Mouse (Mus musculus) heart, embryonic 15.5 days (tissue): ENCODE data around the gene Fcgrt. TPM values are rescaled to one million over a fixed set of nuclear protein-coding genes. Genes with fewer than 3 reads are reported as not detected.

Experiments used
- ATAC-seq: fragments of 200-750 bp; cut with Nextera tagmentation; replicated peaks from 2 replicates; pipeline ENCODE4 v1.8.0; 2017; ENCODE audit warnings: low read depth, moderate TSS enrichment; ENCODE audit not compliant: insufficient number of reproducible peaks, insufficient read depth, low FRiP score
- H3K27ac ChIP-seq: fragments of 300-500 bp; sonication (generic); 2 replicates; pipeline ENCODE4 v1.5.1; 2015; ENCODE audit warnings: mild to moderate bottlenecking, inconsistent platforms
- H3K27me3 ChIP-seq: fragments of 300-500 bp; sonication (generic); 2 replicates; pipeline ENCODE4 v1.6.1; 2015; ENCODE audit warnings: inconsistent platforms
- H3K36me3 ChIP-seq: fragments of 300-500 bp; sonication (generic); 2 replicates; pipeline ENCODE4 v1.6.1; 2015; ENCODE audit warnings: mild to moderate bottlenecking, inconsistent platforms
- H3K4me1 ChIP-seq: fragments of 300-500 bp; sonication (generic); replicated peaks from 2 replicates; pipeline ENCODE4 v1.6.1; 2015; ENCODE audit warnings: inconsistent platforms
- H3K4me2 ChIP-seq: fragments of 300-500 bp; sonication (generic); 2 replicates; pipeline ENCODE4 v1.6.1; 2015; ENCODE audit warnings: inconsistent platforms, mild to moderate bottlenecking, moderate library complexity
- H3K4me3 ChIP-seq: fragments of 300-500 bp; sonication (generic); 2 replicates; pipeline ENCODE4 v1.5.1; 2015; ENCODE audit warnings: mild to moderate bottlenecking, inconsistent platforms
- H3K9ac ChIP-seq: fragments of 300-500 bp; sonication (generic); 2 replicates; pipeline ENCODE4 v1.6.1; 2015; ENCODE audit warnings: mild to moderate bottlenecking, inconsistent platforms
- H3K9me3 ChIP-seq: fragments of 300-500 bp; sonication (generic); replicated peaks from 2 replicates; pipeline ENCODE4 v1.6.1; 2016; ENCODE audit warnings: inconsistent platforms
- WGBS: fragments of 180-500 bp; shearing (Covaris S2); methylation state at CpG from one replicate; pipeline ENCODE4 v1.1.7; 2015; ENCODE audit warnings: mixed read lengths; 5-methylcytosine and 5-hydroxymethylcytosine counted together
- polyA plus RNA-seq: library from polyadenylated mRNA; unstranded; fragments of >200 nt; fragmentation: Nextera tagmentation; extraction: Ambion mirVana; gene quantifications from 2 replicates; pipeline ENCODE4 v1.2.1, GENCODE M21; 2015

Gene Fcgrt
- polyA plus RNA-seq, 1 experiment from 2014 or later = 52.5 TPM

- Histone ChIP-seq H3K4me3 (peak within 1 kb of the TSS; percentile 71), H3K27ac (peak within 1 kb of the TSS; percentile 95), H3K4me2 (peak within 1 kb of the TSS; percentile 69), H3K9me3 (no peaks in the 10 kb centered on the region), H3K4me1 (peaks cover 21% of the 10 kb centered on the region), H3K9ac (peak within 1 kb of the TSS; percentile 66), H3K36me3 (0 out of 2 replicates have a peak, but pooled peaks cover 3% of the 10 kb centered on the region), H3K27me3 (no peaks in the 10 kb centered on the region)
- ATAC-seq = peak; percentile 86
- WGBS = under 1% methylated on average over 31 of the region's 31 CpGs
These were observed 41.3 kb downstream of the Fcgrt start, which contains the start of the genes Nosip and Prrg2 for GRCm38 (mm10) chr7:45062239-45062835. TSS of gene Nosip (plus strand) at chr7:45062429. TSS of gene Prrg2 (minus strand) at chr7:45062677.

- peak overlapping the region; percentile 20 for H3K9ac ChIP-seq
- WGBS = 17% methylated on average over 11 of the region's 11 CpGs
- ATAC-seq = no peak
- H3K9me3 ChIP-seq = no peaks in the 10 kb centered on the region
- H3K4me2 ChIP-seq = peak overlapping the region; percentile 69
- H3K36me3 ChIP-seq = 0 out of 2 replicates have a peak, but pooled peaks cover 3% of the 10 kb centered on the region
- H3K4me3 ChIP-seq = peak overlapping the region; percentile 71
- no peaks in the 10 kb centered on the region for H3K27me3 ChIP-seq
- H3K27ac ChIP-seq = peak overlapping the region; percentile 95
- peaks cover 21% of the 10 kb centered on the region for H3K4me1 ChIP-seq
These were observed 42.0 kb downstream of the Fcgrt start for GRCm38 (mm10) chr7:45061532-45062075.

GRCm38 (mm10) chr7:45060632-45061122 lies 43.0 kb downstream of the Fcgrt start:
- Histone ChIP-seq H3K27ac (no peak overlapping the region), H3K4me3 (no peak overlapping the region), H3K27me3 (no peaks in the 10 kb centered on the region), H3K4me1 (peaks cover 21% of the 10 kb centered on the region), H3K4me2 (no peak overlapping the region), H3K9ac (no peak overlapping the region), H3K36me3 (0 out of 2 replicates have a peak, but pooled peaks cover 3% of the 10 kb centered on the region), H3K9me3 (no peaks in the 10 kb centered on the region)
- 73% methylated on average over 6 of the region's 6 CpGs for WGBS
- ATAC-seq = no peak

GRCm38 (mm10) chr7:45058607-45059571 lies 44.8 kb downstream of the Fcgrt start:
- Histone ChIP-seq H3K9me3 (no peaks in the 10 kb centered on the region), H3K4me1 (peaks cover 24% of the 10 kb centered on the region), H3K27ac (no peak overlapping the region), H3K4me2 (no peak overlapping the region), H3K9ac (no peak overlapping the region), H3K36me3 (0 out of 2 replicates have a peak, but pooled peaks cover 2% of the 10 kb centered on the region), H3K4me3 (no peak overlapping the region), H3K27me3 (no peaks in the 10 kb centered on the region)
- WGBS = 73% methylated on average over 10 of the region's 10 CpGs
- ATAC-seq = no peak

GRCm38 (mm10) chr7:45056972-45057348 lies 46.7 kb downstream of the Fcgrt start:
- Histone ChIP-seq H3K9ac (0 out of 2 replicates have a peak overlapping the region, but pooled peaks have one; percentile 4), H3K4me3 (no peak overlapping the region), H3K4me2 (no peak overlapping the region), H3K27me3 (no peaks in the 10 kb centered on the region), H3K27ac (no peak overlapping the region), H3K36me3 (no peaks in the 10 kb centered on the region), H3K4me1 (peaks cover 19% of the 10 kb centered on the region), H3K9me3 (no peaks in the 10 kb centered on the region)
- ATAC-seq = no peak

- no peak for ATAC-seq
- no peaks in the 10 kb centered on the region for H3K27me3 ChIP-seq
- H3K9ac ChIP-seq = 0 out of 2 replicates have a peak overlapping the region, but pooled peaks have one; percentile 4
- H3K36me3 ChIP-seq = no peaks in the 10 kb centered on the region
- no peak overlapping the region for H3K27ac ChIP-seq
- H3K9me3 ChIP-seq = no peaks in the 10 kb centered on the region
- H3K4me3 ChIP-seq = no peak overlapping the region
- H3K4me1 ChIP-seq = peaks cover 19% of the 10 kb centered on the region
- WGBS = 70% methylated on average over 14 of the region's 14 CpGs
- H3K4me2 ChIP-seq = no peak overlapping the region
These were observed 47.2 kb downstream of the Fcgrt start for GRCm38 (mm10) chr7:45056329-45056971.

GRCm38 (mm10) chr7:45053931-45054510 lies 49.6 kb downstream of the Fcgrt start:
- H3K9me3 ChIP-seq = no peaks in the 10 kb centered on the region
- H3K4me2 ChIP-seq = peak overlapping the region; percentile 98
- H3K27ac ChIP-seq = peak overlapping the region; percentile 99
- no peaks in the 10 kb centered on the region for H3K27me3 ChIP-seq
- H3K36me3 ChIP-seq = peaks cover 13% of the 10 kb centered on the region
- peak overlapping the region; percentile 94 for H3K4me3 ChIP-seq
- peak; percentile 95 for ATAC-seq
- WGBS = under 1% methylated on average over 33 of the region's 33 CpGs
- H3K4me1 ChIP-seq = peaks cover 25% of the 10 kb centered on the region
- H3K9ac ChIP-seq = peak overlapping the region; percentile 70

GRCm38 (mm10) chr7:45053117-45053930 lies 50.3 kb downstream of the Fcgrt start:
- WGBS = under 1% methylated on average over 46 of the region's 59 CpGs
- peaks cover 25% of the 10 kb centered on the region for H3K4me1 ChIP-seq
- no peaks in the 10 kb centered on the region for H3K27me3 ChIP-seq

GRCm38 (mm10) chr7:45052862-45053116 lies 50.9 kb downstream of the Fcgrt start, which contains the start of gene Prr12:
TSS of gene Prr12 (minus strand) at chr7:45052881.
- peaks cover 26% of the 10 kb centered on the region for H3K36me3 ChIP-seq
- H3K27me3 ChIP-seq = no peaks in the 10 kb centered on the region
- H3K9me3 ChIP-seq = no peaks in the 10 kb centered on the region
- WGBS = 0% methylated on average over 9 of the region's 18 CpGs
- H3K4me1 ChIP-seq = peaks cover 25% of the 10 kb centered on the region
- peak within 1 kb of the TSS; percentile 96 for H3K9ac ChIP-seq
- H3K4me3 ChIP-seq = peak within 1 kb of the TSS; percentile 94
- peak within 1 kb of the TSS; percentile 99 for H3K27ac ChIP-seq
- peak within 1 kb of the TSS; percentile 98 for H3K4me2 ChIP-seq
- ATAC-seq = peak; percentile 7; the same call in 1 of the 2 replicates

More at GRCm38 (mm10) chr7:45053117-45053930, 50.3 kb downstream of the Fcgrt start:
- Histone ChIP-seq H3K4me3 (peak overlapping the region; percentile 94), H3K9me3 (no peaks in the 10 kb centered on the region), H3K9ac (peak overlapping the region; percentile 96), H3K36me3 (peaks cover 20% of the 10 kb centered on the region), H3K27ac (peak overlapping the region; percentile 99), H3K4me2 (peak overlapping the region; percentile 98)
- ATAC-seq = peak; percentile 59
